14 mouse cellular contexts compared by ENCODE assay signal in genomic region chr8:45056810-45057209, GRCm38 (mm10). TPM values are rescaled to one million over a fixed set of nuclear protein-coding genes. Genes with fewer than 3 reads are reported as not detected.
DNase-seq lines count a peak whose midpoint lies in the region; ATAC-seq and TF ChIP-seq lines count a peak whose summit lies in the region.
"Had no signal": no experiment of that assay in that cellular context is flagged by ENCODE, and none has a peak within 500 bp of the region (broad histone marks: within the 10 kb centered on the region; RNA-seq: fewer than 3 reads in every experiment).

No protein-coding gene starts in this region.

- no peaks in the 10 kb centered on the region for H3K27me3 ChIP-seq in E14TG2a.4 (ENCODE audit: insufficient read depth, low read length)
- H3K27me3 ChIP-seq in embryonic facial prominence, embryonic 11.5 days (ENCODE audit: control insufficient read depth, insufficient read depth, low read length), result no peaks in the 10 kb centered on the region
- H3K27me3 ChIP-seq: heart, embryonic 15.5 days; stomach, embryonic 15.5 days had no signal

- H3K4me1 ChIP-seq in E14TG2a.4 (replicated peaks; ENCODE audit: low read depth, low read length), result peaks cover 14% of the 10 kb centered on the region
- no peaks in the 10 kb centered on the region for H3K4me1 ChIP-seq in embryonic facial prominence, embryonic 11.5 days (ENCODE audit: control insufficient read depth, insufficient read depth, low read length)
- H3K4me1 ChIP-seq: forebrain, embryonic 10.5 days; heart, embryonic 15.5 days; stomach, embryonic 15.5 days had no signal

- DNase-seq in cerebellum, postnatal 10 days, result peak; percentile 13 to 26
- DNase-seq in cerebellum, adult 11 months, result no peak
- no peak for DNase-seq in left cerebral cortex, adult 2 months (ENCODE audit: extremely low spot score in 1 of 2, low spot score in 2 of 2)
- no peak for DNase-seq in left cerebral cortex, postnatal 36 days (ENCODE audit: low spot score in 2 of 2)
- peak; percentile 18 for DNase-seq in embryonic facial prominence, embryonic 11.5 days (ENCODE audit: low spot score)
- DNase-seq in adipocyte (ENCODE audit: low spot score), result no peak
- no peak for DNase-seq in ovary, postnatal 36 days (ENCODE audit: low spot score)
- DNase-seq: gastrocnemius, postnatal 36 days had no signal

- no peak overlapping the region for H3K9ac ChIP-seq in embryonic facial prominence, embryonic 11.5 days (replicated peaks; ENCODE audit: low read length)
- H3K9ac ChIP-seq: heart, embryonic 15.5 days; stomach, embryonic 15.5 days had no signal

- peaks cover 47% of the 10 kb centered on the region for H3K36me3 ChIP-seq in E14TG2a.4 (ENCODE audit: insufficient read depth, low read length)
- peaks cover 2% of the 10 kb centered on the region for H3K36me3 ChIP-seq in embryonic facial prominence, embryonic 11.5 days (replicated peaks; ENCODE audit: control insufficient read depth, insufficient read depth, low read depth, low read length)

- H3K4me2 ChIP-seq in embryonic facial prominence, embryonic 11.5 days (ENCODE audit: low read depth, low read length), result no peak overlapping the region
- H3K4me2 ChIP-seq: heart, embryonic 15.5 days; stomach, embryonic 15.5 days had no signal

- intact Hi-C loops in left cerebral cortex, adult 2 months (cut with DNase I), result no loop called here
- intact Hi-C loops in left cerebral cortex, postnatal 36 days (cut with DNase I), result no loop called here

- H3K27ac ChIP-seq in left cerebral cortex, adult 2 months, result no peak overlapping the region
- H3K27ac ChIP-seq in embryonic facial prominence, embryonic 11.5 days (replicated peaks; ENCODE audit: low read depth, low read length), result no peak overlapping the region
- H3K27ac ChIP-seq: forebrain, embryonic 10.5 days; heart, embryonic 15.5 days; stomach, embryonic 15.5 days had no signal

- 28% methylated on average over 2 of the region's 3 CpGs for WGBS in embryonic facial prominence, embryonic 11.5 days

- H3K4me3 ChIP-seq in left cerebral cortex, adult 2 months, result no peak overlapping the region
- H3K4me3 ChIP-seq in E14TG2a.4 (replicated peaks; ENCODE audit: low read length), result no peak overlapping the region
- H3K4me3 ChIP-seq in embryonic facial prominence, embryonic 11.5 days (ENCODE audit: low read depth, low read length), result no peak overlapping the region
- H3K4me3 ChIP-seq: forebrain, embryonic 10.5 days; heart, embryonic 15.5 days; myocyte; stomach, embryonic 15.5 days had no signal

- TF ChIP-seq CTCF in left cerebral cortex, adult 2 months (IDR thresholded peaks at IDR 0.05), result peak; percentile 21
- peak; percentile 62 for TF ChIP-seq CTCF in E14TG2a.4 (conservative IDR thresholded peaks at IDR 0.05; ENCODE audit: low read length)

- peaks cover 17% of the 10 kb centered on the region for H3K9me3 ChIP-seq in E14TG2a.4 (ENCODE audit: low read length)
- no peaks in the 10 kb centered on the region for H3K9me3 ChIP-seq in embryonic facial prominence, embryonic 11.5 days (replicated peaks; ENCODE audit: control insufficient read depth, low read length)
- H3K9me3 ChIP-seq: heart, embryonic 15.5 days; stomach, embryonic 15.5 days had no signal

- no peak for ATAC-seq in embryonic facial prominence, embryonic 11.5 days (replicated peaks; ENCODE audit: insufficient number of reproducible peaks, low FRiP score, low TSS enrichment, low read depth)

RNA-seq across cellular contexts. Expression of gene Mtnr1a, which starts 12.1 kb away (rescaled TPM):
- total RNA-seq in left cerebral cortex, adult 2 months (2021), result not detected
- not detected for total RNA-seq in left cerebral cortex, postnatal 36 days (2021)
- 0.35 TPM in 1 of 2 replicates, not detected in the other for polyA plus RNA-seq in embryonic facial prominence, embryonic 11.5 days (2014; fragmentation: Nextera tagmentation; extraction: Ambion mirVana)
- total RNA-seq: gastrocnemius, postnatal 36 days; left cerebral cortex, postnatal 25 days had no signal
- polyA plus RNA-seq: heart, embryonic 15.5 days; myocyte had no signal

Comparison
In these comparisons a context has a peak if more than half of its experiments do, and no peak if none do; other contexts are left out.
1. DNase-seq: peak in cerebellum, postnatal 10 days (2 of 2) and embryonic facial prominence, embryonic 11.5 days (single experiment); none in cerebellum, adult 11 months (single experiment), left cerebral cortex, adult 2 months (0 of 2), left cerebral cortex, postnatal 36 days (0 of 2), adipocyte (single experiment) and ovary, postnatal 36 days (single experiment).